Mouse (Mus musculus) gastrocnemius, postnatal 25 days (tissue): ENCODE data around the gene Flt4. TPM values are rescaled to one million over a fixed set of nuclear protein-coding genes. Genes with fewer than 3 reads are reported as not detected.
A peak's percentile ranks its signal among the peaks of the same experiment; 100 is the strongest.
"Not testable (repeated sequence)": the region's sequence is repeated elsewhere in the genome, so short reads cannot be mapped to it uniquely, and the experiment has no call there.

Source experiments
- DNase-seq: peaks from one replicate; pipeline ENCODE4 v3.0.0; 2022
- long read RNA-seq, 2 experiments: library from polyadenylated mRNA; stranded (forward); transcript quantifications; one replicate each; pipeline ENCODE4 v2.0.0; 2021
- total RNA-seq, 2 experiments: library from RNA; stranded (reverse); gene quantifications; 1 replicate in 1 of 2; 2 replicates in 1 of 2; pipeline ENCODE4 v1.2.3; 2021

The Flt4 gene
- 1 to 10 TPM; 2.9 to 3.2 TPM for total RNA-seq
- long read RNA-seq, experiment 1, result 0 reads
- long read RNA-seq, experiment 2, result 0 reads

DNA sequence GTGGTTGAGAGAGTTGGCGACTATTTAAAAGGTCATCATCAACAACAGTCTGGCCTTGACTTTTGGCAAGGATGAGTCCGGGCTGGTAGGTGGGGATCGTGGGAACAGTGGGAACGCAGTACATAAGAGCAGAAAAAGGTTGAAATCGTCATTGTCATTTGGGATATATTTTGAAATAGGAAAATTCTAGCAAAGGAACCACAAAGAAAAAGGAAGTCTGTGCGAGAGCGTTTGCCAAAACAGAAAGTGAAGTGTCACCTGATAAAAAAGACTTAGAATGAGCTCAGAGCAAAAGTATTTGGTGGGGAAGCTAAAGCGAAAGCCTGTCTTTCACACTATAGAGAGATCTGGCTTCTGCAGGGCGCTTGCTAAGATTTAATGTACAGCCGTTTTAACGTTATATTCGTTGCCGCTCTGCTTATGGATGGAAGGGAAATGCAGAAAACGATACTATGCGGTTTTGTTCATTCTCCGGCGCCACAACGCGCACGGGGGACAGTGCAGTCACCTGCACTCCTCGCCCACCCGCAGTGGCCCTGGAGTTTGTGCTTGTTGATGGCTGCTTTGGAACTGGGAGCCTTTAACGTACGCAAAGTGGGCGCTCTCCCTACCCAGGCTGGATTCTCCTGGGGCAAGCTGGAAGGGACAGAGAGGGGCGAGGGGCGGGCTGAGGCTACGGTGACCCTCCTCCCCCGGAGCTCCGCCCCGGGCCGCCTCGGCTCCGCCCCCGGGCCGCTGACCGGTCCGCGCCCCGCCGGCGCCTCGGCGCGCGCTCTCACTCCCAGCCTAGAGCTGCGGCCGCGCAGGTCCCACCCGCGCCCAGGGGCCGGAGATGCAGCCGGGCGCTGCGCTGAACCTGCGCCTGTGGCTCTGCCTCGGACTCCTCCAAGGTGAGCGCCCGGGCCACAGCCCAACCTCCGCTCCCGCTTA lies at the start of gene Flt4:
Gene Flt4 (plus strand): TSS at position 326 of the 930 bp plus-strand sequence.
- peak; percentile 15 for DNase-seq

DNA sequence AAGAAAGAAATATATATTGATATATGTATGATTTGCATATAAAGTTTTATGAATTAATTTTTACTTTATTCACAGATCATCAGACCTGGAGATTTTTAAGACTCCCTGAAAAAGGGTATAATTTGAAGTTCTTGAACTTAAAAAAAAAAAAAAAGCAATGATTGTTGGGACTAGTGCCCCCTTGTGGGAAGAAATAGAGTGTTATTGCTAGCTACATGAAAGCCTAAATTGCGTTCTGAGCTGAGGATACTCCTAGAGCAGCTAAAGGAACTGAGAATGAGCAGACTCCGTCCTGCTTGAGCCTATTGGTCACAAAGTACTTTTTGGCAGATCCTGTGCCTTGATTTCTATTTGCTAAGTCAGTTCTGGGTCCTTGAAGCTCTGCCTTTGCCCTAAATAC lies 34.0 kb upstream of the Flt4 start:
- not testable (repeated sequence) for DNase-seq

DNA sequence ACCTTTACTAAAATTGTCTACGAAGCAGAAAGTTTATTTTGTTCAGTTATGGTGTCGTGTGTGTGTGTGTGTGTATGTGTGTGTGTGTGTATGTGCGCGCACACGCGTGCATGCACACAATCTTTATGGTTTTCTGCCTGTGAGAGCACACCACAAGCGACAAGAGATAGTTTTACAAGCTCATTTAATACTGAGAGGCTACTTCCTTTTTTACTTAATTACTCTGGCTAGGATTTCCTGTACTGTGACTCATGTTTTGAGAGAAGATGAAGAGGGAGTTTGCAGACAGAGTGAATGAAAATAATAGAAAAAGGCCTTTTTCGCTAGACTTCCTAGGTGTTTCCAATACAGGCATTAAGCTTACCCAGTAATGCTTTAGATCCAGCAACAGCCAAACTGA lies 28.6 kb upstream of the Flt4 start:
- not testable (repeated sequence) for DNase-seq

DNA sequence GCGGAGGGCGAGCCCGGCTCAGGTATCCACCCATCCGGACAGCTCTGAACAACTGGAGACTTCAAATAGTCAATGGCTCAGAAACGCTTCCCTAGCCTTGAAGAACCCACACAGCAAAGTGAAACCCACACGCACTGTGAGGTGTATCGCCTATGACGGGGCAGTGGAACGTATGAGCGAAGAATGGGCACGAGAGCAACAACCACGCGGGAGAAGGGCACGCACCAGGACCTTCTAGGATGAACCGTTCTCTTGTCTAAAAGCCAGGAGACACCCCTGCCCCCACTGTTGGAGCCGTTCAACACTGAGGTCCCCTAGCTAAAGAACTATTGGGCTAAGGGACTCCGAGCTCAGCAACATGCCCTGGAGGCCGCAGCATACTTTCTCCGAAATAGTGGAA lies 18.9 kb upstream of the Flt4 start:
- no peak for DNase-seq

DNA sequence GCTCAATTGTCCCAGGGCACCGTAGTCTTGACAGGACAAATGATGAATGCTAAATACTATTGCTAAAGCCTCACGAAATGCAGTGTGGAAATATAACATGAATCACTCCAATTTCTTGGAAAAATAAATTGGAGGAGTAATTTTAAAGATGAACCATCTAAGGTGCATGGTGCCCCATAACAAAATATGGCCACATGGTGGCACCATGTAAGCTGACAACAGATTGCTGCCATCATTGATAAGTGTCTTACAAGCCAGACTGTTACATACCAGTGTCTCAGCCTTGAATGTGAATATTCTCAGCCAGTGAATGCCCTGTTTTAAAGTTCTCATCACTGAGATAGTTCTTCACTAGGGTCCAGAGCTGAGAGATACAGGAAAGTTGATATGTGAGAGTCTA lies 11.9 kb upstream of the Flt4 start:
- DNase-seq, result not testable (repeated sequence)

DNA sequence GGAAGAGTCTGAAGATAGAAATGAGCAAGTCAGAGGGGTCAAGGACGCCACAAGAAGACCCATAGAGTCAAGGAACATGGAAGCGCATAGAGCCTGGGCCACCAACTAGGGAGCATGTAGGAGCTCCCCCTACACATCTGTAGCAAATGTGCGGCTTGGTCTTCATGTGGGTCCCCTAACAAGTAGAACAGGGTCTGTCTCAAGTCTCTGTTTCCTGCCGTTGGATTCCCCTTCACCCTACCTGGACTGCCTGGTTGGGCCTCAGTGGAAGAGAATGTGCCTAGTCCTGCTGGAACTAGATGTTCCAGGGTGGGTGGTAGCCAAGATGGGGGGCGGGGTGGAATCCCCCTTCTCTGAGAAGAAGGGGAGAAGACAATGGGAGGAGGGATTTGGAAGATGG lies 757 bp upstream of the Flt4 start:
- DNase-seq, result not testable (repeated sequence)

DNA sequence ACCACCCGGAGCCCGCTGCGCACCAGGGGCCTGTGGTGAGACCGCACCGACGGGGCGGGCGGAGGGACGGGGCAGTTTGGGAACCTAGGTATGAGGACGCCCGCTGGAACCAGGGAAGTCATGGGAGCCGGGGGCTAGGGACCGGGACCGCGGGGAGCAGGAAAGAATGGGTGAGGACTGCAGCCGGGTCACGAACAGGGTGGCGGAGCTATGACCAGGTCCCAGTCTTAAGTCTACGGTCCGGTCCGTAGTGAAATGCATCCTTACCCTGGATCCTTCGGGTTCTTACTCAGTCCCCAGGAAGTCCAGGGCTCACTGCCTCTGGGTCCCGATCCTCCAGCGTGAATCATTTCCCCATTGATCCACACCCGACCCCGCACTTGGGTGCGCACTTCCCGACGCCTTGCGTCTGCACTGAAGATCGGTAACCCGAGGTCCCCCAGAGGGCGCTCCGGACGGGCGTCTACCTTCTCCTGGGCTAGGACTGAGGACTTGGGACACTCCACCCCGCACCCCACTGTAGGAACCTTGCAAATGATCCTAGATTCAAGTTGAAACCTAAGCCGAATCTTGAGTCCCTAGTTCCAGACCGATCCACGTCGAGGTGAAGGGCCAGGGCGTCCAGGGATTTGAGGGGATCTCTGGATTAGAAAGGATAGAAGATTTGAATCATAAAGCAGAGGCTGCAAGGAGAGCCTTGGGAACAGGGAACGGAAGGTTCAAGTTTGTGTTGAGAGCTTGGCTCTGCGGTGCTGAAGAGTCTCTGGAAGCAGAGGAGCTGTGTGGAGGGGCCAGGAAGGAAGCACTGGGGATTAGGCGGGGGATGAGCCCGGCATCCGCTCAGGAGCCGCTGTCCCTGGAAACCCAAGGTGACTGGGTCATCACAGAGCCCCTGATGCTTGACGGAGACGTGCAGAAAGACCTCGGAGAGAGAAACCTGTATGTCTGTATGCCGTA lies 1.1 kb downstream of the Flt4 start:
- DNase-seq, result not testable (repeated sequence)

DNA sequence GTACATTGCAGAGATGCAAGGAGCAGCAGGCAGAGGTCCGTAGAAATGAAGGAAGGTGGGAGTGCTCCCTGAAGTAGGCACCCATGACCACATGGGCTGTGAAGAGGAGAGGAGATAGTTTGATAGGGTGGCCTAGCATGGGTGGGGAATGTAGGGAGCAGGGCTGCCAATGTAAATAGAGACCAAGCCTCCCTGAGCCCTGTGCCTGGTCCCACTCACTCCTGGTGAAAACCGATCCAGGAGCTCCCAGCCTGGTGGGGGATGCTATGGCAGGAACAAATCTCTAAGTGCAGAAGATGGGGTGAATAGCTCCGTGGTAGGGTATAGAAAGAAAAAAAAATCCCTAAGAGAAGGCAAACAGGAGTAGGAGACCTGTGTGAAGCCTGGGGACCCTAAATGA lies 2.3 kb downstream of the Flt4 start:
- DNase-seq, result not testable (repeated sequence)

DNA sequence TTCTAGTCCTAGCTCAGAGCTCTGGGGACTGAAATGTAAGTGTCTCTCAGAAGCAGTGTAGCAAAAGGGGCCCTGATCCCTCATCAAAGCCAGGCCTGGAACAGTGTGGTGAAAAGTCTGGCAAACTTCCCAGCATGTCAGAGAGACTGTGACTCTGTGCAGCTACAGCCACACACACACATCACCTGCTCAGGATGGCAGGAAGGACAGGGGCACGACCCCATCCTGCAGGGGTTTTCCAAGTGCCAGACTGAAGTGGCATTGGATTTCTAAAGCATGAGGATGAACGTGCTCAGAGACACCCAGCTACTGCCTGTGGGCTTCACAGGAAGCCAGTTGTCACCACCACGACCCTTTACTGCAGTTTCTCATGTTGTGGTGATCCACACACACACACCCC lies 3.1 kb downstream of the Flt4 start:
- no peak for DNase-seq

DNA sequence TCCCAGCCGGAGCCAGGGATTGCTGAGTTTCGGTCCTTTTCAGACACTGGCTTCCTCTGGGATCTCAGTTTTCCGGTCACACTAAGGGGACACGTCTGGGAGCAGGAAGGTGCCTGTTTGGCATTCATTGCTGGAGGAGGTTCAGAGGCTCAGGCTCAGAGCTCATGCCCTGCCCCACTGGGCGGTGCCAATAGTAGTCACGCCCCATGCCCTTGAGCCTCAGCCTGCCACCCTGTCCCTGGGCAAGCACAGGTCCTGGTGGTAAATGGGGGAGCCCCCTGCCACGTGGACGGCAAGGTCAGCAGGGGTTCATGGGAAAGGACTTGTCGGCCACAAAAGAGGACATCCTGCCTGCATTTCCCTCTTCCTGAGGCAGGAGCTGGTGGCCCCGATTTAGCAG lies 4.3 kb downstream of the Flt4 start:
- DNase-seq, result no peak

DNA sequence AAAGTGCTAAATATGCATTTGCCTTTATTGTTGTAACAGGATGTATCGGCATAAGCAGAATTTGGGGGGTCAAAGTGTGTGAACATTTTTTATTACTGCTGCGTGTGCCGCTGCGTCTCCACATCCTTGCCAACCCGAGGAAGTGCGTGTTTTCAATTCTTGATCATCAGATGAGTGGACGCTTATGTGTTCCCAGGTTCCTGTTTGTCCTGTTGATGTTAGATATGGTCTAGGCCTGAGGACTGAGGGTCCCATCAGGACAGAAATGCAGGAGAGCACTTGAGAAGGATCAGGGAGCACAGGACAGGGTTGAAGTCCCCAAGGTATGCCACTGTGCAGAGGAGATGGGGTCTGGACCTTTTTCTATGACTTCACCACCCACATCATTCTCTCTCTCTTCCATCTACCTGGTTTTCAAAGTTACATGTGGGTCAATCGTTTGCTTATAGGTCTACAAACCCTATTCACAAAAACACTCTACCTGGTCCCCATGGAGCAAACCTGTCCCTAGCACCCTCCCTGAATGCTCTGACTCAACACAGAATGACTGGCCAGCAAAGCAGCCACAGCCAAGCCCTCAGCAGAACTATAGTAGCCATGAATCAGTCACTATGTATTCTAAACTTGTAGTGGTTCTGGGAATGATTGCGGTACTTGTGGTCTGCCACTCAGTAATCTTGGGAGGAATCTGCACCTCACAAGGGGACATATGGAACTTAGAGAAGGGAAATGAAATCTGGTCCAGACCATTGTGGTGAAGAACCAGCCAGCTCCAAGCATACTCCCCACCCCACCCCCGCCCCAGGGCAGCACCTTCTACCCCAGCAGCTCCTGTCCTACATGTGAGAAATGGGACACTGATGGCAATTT lies 7.0 kb downstream of the Flt4 start:
- no peak for DNase-seq

DNA sequence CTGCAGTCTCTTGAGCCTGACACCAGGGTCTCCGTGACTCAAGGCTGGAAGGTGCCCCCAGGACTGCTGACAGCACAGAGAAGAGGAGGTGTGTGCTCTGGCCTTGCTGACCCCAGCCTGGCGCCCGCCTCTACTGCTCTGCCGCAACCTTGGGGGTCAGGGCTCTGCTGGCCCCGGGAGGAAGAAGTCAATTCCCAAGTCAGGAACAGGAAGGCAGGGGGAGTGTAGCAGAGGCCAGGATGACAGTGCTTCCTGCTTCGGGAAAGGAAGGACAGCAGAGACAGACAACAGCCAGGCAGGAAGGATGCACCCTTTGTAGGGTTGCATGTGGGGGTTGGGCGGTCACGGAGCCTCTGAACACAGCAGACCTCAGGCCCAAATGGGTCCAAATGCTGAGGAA lies 9.4 kb downstream of the Flt4 start:
- DNase-seq, result no peak

DNA sequence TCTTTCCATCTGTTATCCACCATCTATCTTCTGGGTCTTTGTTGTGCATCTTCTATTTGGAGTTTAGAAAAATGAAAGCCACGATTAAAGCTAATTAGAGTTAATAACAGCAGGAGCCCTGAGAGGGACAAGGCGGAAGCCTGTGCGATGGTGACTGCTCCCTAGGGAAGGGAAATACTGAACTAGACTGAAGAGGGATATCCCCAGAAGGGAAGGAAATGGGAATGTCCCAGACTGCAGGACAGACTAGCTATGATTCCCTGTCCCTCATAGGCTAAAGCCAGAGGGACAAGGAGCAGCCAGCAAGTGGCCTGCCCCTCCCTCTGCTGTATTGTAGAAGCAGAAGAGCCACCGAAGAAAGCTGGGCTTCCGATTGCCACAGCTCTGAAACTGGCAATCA lies 12.9 kb downstream of the Flt4 start:
- DNase-seq, result no peak

DNA sequence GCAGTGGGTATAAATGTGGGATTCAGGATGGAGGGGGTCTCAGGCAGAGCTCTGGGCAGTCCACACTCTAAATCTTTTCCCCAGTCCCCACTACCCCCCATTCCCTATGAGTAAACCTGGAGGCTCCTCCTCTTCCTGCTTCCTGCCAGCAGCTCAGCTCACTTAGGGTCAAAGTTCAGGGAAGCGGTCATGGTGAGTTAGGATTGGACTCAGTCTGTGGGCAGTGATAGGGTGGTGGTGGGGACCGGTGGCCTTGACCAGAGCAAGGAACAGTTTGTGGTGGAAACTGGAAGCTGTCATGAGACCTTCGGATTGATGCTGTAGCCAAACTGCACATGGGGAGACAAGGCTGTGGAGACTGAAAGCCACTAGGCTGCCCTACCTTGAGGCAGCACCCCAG lies 15.1 kb downstream of the Flt4 start:
- DNase-seq, result no peak

DNA sequence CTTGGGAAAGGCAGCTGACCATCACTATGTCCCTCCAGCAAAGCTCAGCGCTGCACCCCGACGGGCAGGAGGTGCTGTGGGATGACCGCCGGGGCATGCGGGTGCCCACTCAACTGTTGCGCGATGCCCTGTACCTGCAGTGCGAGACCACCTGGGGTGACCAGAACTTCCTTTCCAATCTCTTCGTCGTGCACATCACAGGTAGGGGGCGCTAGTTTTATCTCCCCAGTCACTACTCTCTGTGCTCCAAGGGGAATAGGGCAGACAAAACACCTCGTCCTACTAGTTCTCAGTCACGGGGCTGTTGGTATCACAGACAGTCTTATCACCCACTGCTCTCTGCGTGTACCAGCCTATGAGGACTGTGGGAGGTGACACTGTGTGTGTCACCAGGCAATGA lies 16.8 kb downstream of the Flt4 start:
- DNase-seq, result no peak

DNA sequence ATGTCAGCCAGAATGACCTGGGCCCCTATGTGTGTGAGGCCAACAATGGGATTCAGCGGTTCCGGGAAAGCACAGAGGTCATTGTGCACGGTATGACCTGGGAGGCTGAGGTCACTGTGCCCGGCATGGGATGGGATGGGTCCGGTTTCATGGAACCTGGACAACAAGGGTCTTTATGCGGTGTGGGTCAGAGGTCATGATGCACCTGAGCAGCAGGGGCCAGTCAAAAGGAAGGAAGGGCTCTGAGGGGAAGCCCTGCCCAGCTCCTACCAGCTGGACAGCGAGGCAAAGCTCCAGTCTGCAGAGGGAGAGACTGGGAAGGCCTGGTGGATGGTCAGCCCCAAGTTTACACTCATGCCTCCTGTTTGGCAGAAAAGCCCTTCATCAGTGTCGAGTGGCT lies 17.7 kb downstream of the Flt4 start:
- DNase-seq, result no peak

DNA sequence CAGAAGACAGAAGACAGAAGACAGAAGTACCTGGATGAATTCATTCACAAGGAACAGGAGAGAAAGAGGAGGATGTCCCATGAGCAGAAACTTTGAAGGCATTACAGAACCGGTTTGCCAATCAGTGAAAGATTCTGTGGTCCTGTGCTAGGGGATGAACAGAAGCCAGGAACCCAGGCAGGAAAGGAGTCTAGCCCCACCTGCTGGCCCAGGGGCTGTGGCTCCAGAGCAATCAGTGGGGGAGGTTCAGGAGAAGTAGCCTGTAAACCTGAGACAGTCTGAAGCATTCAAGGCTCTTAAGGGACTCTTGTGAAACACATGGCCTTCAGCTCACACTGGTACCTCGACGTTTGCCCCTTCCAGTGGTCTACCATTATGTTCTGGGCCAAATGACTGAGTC lies 22.1 kb downstream of the Flt4 start:
- no peak for DNase-seq

DNA sequence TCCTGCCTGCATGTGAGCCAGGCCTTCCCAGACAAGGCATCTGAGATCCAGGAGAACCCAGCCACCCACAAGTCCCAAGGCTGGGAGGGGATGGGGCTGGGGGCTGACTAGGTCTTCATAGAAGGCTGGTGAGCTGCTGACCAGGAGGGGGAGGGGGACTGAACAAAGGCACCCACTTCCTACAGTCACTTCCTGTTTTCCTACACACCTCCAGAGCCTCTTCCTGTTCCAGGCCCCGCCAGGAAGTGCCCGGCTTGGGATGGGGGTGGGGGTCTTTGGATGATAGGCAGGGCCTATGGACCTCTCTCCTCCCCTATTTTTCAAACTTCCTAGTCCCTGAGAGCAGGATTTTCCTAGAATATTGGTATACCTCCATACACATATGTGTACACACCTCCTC lies 23.2 kb downstream of the Flt4 start:
- peak; percentile 18 for DNase-seq

DNA sequence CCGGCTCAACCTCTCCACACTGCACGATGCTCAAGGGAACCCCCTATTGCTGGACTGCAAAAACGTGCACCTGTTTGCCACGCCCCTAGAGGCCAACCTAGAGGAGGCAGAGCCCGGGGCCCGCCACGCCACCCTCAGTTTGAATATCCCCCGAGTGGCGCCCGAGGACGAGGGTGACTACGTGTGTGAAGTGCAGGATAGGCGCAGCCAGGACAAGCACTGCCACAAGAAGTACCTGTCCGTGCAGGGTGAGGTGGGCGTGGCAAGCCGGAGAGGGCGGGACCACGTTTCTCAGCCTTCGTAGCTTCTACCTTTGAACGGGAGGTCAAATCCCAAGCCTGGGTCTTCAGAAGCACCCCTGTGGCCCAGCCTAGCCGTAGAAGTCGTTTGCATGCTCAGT lies 25.0 kb downstream of the Flt4 start:
- no peak for DNase-seq

DNA sequence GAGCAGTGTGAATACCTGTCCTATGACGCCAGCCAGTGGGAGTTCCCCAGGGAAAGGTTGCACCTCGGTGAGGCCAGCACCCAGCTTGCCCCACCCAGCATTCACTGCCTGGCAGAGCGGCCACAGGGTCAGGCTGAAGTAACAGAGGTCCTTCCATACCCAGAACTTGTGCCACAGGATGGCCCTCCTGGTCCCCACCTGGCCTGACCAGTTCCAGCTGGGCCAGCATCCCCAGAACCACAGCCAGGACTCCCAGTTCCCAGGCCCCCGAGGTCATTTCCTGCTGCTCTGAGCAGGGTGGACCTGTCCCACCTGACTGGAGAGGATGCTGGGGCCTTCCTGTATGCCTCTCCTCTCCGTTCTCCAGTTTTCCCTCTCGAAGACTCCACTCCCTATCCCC lies 26.6 kb downstream of the Flt4 start:
- no peak for DNase-seq

DNA sequence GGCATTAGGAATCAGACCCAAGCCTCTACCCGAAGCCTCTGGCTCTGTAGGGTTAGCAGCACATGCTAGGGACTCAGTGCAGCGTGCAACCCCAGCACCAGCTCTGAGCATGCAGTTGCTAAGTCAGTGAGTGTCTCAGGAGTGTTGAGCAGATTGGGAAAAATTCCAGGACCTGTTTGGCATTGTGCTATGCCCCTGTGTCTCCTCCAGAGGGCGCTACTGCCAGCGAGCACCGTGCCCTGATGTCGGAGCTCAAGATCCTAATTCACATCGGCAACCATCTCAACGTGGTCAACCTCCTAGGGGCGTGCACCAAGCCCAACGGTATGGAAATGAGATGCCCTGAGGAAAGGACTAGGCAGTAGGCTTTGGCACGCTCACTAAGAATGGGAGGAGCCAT lies 27.4 kb downstream of the Flt4 start:
- no peak for DNase-seq

DNA sequence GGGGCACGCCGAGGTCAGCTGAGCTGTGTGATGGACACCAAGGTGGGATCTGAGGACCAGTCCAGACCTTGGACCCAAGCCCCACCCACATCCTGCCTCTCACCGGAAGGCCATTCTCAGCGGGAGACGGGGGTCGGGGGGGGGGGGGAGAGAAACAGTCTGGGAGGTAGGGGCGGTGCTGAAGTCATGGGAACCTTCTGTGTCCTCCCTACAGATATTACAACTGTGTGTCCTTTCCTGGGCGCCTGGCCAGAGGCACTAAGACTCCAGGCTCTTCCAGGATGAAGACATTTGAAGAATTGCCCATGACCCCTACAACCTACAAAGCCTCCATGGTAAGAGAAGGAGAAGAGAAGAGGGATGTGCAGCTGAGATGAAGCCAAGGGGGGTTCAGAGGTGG lies 36.6 kb downstream of the Flt4 start:
- no peak for DNase-seq
